Mouse (Mus musculus) forebrain, embryonic 16.5 days (tissue): Measurements from ENCODE around the gene Qk. TPM values are rescaled to one million over a fixed set of nuclear protein-coding genes. Genes with fewer than 3 reads are reported as not detected.

ENCODE experiments used
- ATAC-seq: fragments of 200-750 bp; cut with Nextera tagmentation; 2 replicates; pipeline ENCODE4 v1.8.0; 2017; ENCODE audit warnings: mild to moderate bottlenecking, moderate library complexity
- H3K27ac ChIP-seq: fragments of 300-500 bp; sonication (generic); 2 replicates; pipeline ENCODE4 v1.5.1; 2014; ENCODE audit warnings: low read length, control low read depth
- H3K27me3 ChIP-seq: fragments of 300-500 bp; sonication (generic); replicated peaks from 2 replicates; pipeline ENCODE4 v1.6.1; 2014; ENCODE audit warnings: low read length; ENCODE audit not compliant: control insufficient read depth, insufficient read depth
- H3K36me3 ChIP-seq: fragments of 300-500 bp; sonication (generic); 2 replicates; pipeline ENCODE4 v1.6.1; 2014; ENCODE audit not compliant: control insufficient read depth, insufficient read depth
- H3K4me1 ChIP-seq: fragments of 300-500 bp; sonication (generic); replicated peaks from 2 replicates; pipeline ENCODE4 v1.6.1; 2014; ENCODE audit warnings: low read length; ENCODE audit not compliant: control insufficient read depth, insufficient read depth
- H3K4me2 ChIP-seq: fragments of 300-500 bp; sonication (generic); 2 replicates; pipeline ENCODE4 v1.6.1; 2014; ENCODE audit warnings: mild to moderate bottlenecking, low read length, control low read depth
- H3K4me3 ChIP-seq: fragments of 300-500 bp; sonication (generic); replicated peaks from 2 replicates; pipeline ENCODE4 v1.5.1; 2014; ENCODE audit warnings: mild to moderate bottlenecking, low read length, control low read depth
- H3K9ac ChIP-seq: fragments of 300-500 bp; sonication (generic); replicated peaks from 2 replicates; pipeline ENCODE4 v1.6.1; 2014; ENCODE audit warnings: low read depth, low read length, control low read depth
- H3K9me3 ChIP-seq: fragments of 300-500 bp; sonication (generic); 2 replicates; pipeline ENCODE4 v1.6.1; 2016; ENCODE audit warnings: low read length; ENCODE audit not compliant: control insufficient read depth
- WGBS: fragments of 180-500 bp; shearing (Covaris S2); extraction: QIAGEN DNeasy Blood & Tissue Kit; methylation state at CpG from one replicate; pipeline ENCODE4 v1.1.7; 2014; 5-methylcytosine and 5-hydroxymethylcytosine counted together
- polyA plus RNA-seq: library from polyadenylated mRNA; unstranded; fragments of >200 nt; fragmentation: Nextera tagmentation; extraction: Ambion mirVana; gene quantifications from 2 replicates; pipeline ENCODE4 v1.2.1, GENCODE M21; 2015

Qk gene
- polyA plus RNA-seq, 1 experiment from 2014 or later = 37.6 TPM

- H3K9me3 ChIP-seq = no peaks in the 10 kb centered on the region
- H3K4me2 ChIP-seq = no peak overlapping the region
- H3K4me1 ChIP-seq = 0 out of 2 replicates have a peak, but pooled peaks cover 5% of the 10 kb centered on the region
- no peak overlapping the region for H3K27ac ChIP-seq
- WGBS = 62% methylated on average over 6 of the region's 6 CpGs
- H3K27me3 ChIP-seq = no peaks in the 10 kb centered on the region
- H3K36me3 ChIP-seq = no peaks in the 10 kb centered on the region
- ATAC-seq = no peak
- H3K9ac ChIP-seq = no peak overlapping the region
- H3K4me3 ChIP-seq = no peak overlapping the region
Measured at GRCm38 (mm10) chr17:10356294-10356693, 36.6 kb upstream of the Qk start.

- Histone ChIP-seq H3K4me1 (0 out of 2 replicates have a peak, but pooled peaks cover 1% of the 10 kb centered on the region), H3K9me3 (no peaks in the 10 kb centered on the region), H3K4me3 (no peak overlapping the region), H3K4me2 (no peak overlapping the region), H3K9ac (no peak overlapping the region), H3K27me3 (no peaks in the 10 kb centered on the region), H3K36me3 (no peaks in the 10 kb centered on the region), H3K27ac (no peak overlapping the region)
- 40% methylated on average over 8 of the region's 8 CpGs for WGBS
- ATAC-seq = no peak
Measured at GRCm38 (mm10) chr17:10355746-10356145, 36.1 kb upstream of the Qk start.

- 76% methylated on average over 10 of the region's 10 CpGs for WGBS
- Histone ChIP-seq H3K4me3 (no peak overlapping the region), H3K4me1 (peaks cover 18% of the 10 kb centered on the region), H3K36me3 (no peaks in the 10 kb centered on the region), H3K27ac (no peak overlapping the region), H3K9ac (no peak overlapping the region), H3K27me3 (no peaks in the 10 kb centered on the region), H3K4me2 (no peak overlapping the region), H3K9me3 (no peaks in the 10 kb centered on the region)
- ATAC-seq = no peak
Measured at GRCm38 (mm10) chr17:10338286-10338685, 18.6 kb upstream of the Qk start.

DNA sequence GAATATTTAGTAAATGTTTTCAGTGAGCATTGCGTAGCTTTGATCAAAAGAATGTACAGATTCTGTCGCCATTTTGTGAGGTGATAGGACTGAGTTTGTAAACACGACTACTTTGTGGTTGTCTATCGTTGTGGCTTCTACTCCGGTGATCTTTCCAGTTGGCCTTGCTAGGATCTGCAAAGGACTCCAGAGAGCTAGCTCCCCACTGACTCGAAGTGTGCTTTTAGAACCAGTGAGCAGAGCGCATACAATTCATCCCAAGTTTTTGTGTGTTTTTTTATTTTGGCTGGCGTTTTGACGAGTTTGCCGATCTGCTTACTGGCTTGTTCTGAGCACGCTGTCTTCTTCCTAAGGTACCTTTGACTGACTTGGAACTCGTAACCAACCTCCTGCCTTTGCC lies 16.9 kb upstream of the Qk start:
- no peak for ATAC-seq
- H3K4me1 ChIP-seq = peaks cover 18% of the 10 kb centered on the region
- no peak overlapping the region; the same call in 1 of the 2 replicates for H3K4me2 ChIP-seq
- H3K27ac ChIP-seq = peak overlapping the region; percentile 97
- H3K36me3 ChIP-seq = no peaks in the 10 kb centered on the region
- peak overlapping the region; percentile 81; the same call in 1 of the 2 replicates for H3K9ac ChIP-seq
- H3K4me3 ChIP-seq = no peak overlapping the region
- no peaks in the 10 kb centered on the region for H3K27me3 ChIP-seq
- WGBS = 62% methylated on average over 12 of the region's 12 CpGs
- H3K9me3 ChIP-seq = no peaks in the 10 kb centered on the region

DNA sequence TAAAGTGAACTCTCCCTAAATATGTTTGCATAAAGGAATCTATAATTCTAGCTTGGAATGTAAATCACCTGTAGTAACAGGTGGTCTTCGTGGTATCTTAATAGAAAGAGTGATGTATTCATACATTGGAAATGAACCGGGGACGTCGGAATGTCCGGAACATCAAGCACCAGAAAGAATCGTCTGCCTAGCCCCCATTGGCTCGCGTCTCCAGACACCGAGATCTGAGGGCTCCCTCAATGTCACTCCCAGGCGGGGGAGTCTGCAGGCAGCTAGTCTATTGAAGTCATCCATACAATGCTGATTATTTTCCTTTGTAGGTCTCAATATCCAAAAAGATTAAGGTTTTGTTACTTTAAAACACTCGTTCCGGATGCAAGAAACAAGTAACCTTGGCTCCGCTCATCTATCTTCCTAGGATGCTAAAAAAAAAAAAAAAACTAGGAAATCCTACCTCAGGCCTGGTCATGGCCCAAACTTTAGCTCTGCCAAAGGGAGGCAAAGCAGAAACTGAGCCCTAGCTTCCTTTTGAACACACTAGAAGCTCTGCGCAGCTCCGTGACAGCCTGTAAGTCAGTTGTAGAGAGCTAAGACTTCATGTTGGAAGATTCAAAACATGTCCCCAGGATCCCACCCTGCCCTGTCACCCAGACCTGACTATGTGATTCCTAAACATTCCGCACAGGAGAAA lies 16.3 kb upstream of the Qk start:
- peaks cover 18% of the 10 kb centered on the region for H3K4me1 ChIP-seq
- no peaks in the 10 kb centered on the region for H3K9me3 ChIP-seq
- 8% methylated on average over 16 of the region's 16 CpGs for WGBS
- peak overlapping the region; percentile 81 for H3K9ac ChIP-seq
- H3K27me3 ChIP-seq = no peaks in the 10 kb centered on the region
- peak; percentile 39; the same call in 1 of the 2 replicates for ATAC-seq
- H3K27ac ChIP-seq = peak overlapping the region; percentile 97
- peak overlapping the region; percentile 58 for H3K4me3 ChIP-seq
- H3K36me3 ChIP-seq = no peaks in the 10 kb centered on the region
- peak overlapping the region; percentile 79 for H3K4me2 ChIP-seq

DNA sequence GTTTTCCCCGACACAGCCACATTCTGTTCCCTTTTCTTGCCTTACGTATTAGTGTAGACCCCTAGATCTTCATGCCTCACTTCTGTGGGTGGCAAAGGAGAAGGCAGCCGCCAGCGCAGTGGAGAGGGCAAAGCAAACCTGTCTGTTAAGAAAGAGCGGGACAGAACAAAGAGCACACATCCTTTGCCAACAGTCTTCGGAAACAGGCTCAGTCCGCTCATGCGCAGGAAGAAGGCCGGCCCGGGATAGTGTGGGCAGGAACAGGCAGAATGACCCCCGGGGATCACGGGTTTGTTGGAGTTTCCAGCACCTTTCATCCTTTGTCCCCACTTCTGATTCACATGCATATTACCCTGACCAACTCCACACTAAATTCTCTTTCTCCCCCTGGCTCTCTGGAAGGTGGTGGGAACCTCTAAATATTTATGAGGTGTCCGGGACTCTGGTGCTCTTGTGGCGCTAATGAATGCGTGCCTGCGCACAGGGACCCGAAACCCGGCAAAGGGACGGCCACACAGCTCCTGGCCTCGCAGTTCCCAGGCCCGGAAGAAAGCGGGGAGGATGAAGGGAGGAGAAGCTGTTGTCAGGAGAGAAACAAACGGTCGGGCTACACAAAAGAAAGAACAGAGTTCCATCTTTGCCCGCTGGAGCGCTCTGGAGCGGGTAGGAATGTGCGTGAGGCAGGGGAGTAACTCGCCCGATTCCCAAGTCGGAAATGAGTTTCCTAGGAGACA lies 15.5 kb upstream of the Qk start:
- peaks cover 18% of the 10 kb centered on the region for H3K4me1 ChIP-seq
- H3K9me3 ChIP-seq = no peaks in the 10 kb centered on the region
- H3K27ac ChIP-seq = peak overlapping the region; percentile 97
- no peaks in the 10 kb centered on the region for H3K27me3 ChIP-seq
- H3K4me3 ChIP-seq = peak overlapping the region; percentile 58
- WGBS = 0% methylated on average over 31 of the region's 31 CpGs
- peak overlapping the region; percentile 81 for H3K9ac ChIP-seq
- ATAC-seq = peak; percentile 92
- H3K4me2 ChIP-seq = peak overlapping the region; percentile 79
- no peaks in the 10 kb centered on the region for H3K36me3 ChIP-seq

- no peaks in the 10 kb centered on the region for H3K27me3 ChIP-seq
- peak overlapping the region; percentile 79 for H3K4me2 ChIP-seq
- no peaks in the 10 kb centered on the region for H3K9me3 ChIP-seq
- H3K4me3 ChIP-seq = peak overlapping the region; percentile 58
- no peaks in the 10 kb centered on the region for H3K36me3 ChIP-seq
- H3K4me1 ChIP-seq = peaks cover 18% of the 10 kb centered on the region
- peak overlapping the region; percentile 97 for H3K27ac ChIP-seq
- ATAC-seq = peak; percentile 6; the same call in 1 of the 2 replicates
- peak overlapping the region; percentile 81 for H3K9ac ChIP-seq
- WGBS = 3% methylated on average over 1 of the region's 1 CpGs
Measured at GRCm38 (mm10) chr17:10334481-10334880, 14.8 kb upstream of the Qk start.

- Histone ChIP-seq H3K27ac (no peak overlapping the region), H3K36me3 (no peaks in the 10 kb centered on the region), H3K9ac (no peak overlapping the region), H3K27me3 (no peaks in the 10 kb centered on the region), H3K4me1 (peaks cover 21% of the 10 kb centered on the region), H3K9me3 (no peaks in the 10 kb centered on the region), H3K4me3 (no peak overlapping the region), H3K4me2 (no peak overlapping the region)
- 88% methylated on average over 8 of the region's 8 CpGs for WGBS
- no peak for ATAC-seq
Measured at GRCm38 (mm10) chr17:10333321-10333720, 13.7 kb upstream of the Qk start.

- no peak overlapping the region for H3K9ac ChIP-seq
- no peak overlapping the region for H3K27ac ChIP-seq
- no peak for ATAC-seq
- no peak overlapping the region for H3K4me3 ChIP-seq
- no peaks in the 10 kb centered on the region for H3K9me3 ChIP-seq
- H3K4me2 ChIP-seq = no peak overlapping the region
- peaks cover 21% of the 10 kb centered on the region for H3K4me1 ChIP-seq
- WGBS = 78% methylated on average over 3 of the region's 3 CpGs
- no peaks in the 10 kb centered on the region for H3K36me3 ChIP-seq
- H3K27me3 ChIP-seq = no peaks in the 10 kb centered on the region
Measured at GRCm38 (mm10) chr17:10332127-10332526, 12.5 kb upstream of the Qk start.
